Mouse (Mus musculus): ENCODE measurements around the gene Smad5. TPM values are rescaled to one million over a fixed set of nuclear protein-coding genes. Genes with fewer than 3 reads are reported as not detected.
A peak's percentile ranks its signal among the peaks of the same experiment; 100 is the strongest.

Gene Smad5
- total RNA-seq, 4 experiments from 2014 or later: 49.7 to 68.6 (median 58.2) TPM

DNA sequence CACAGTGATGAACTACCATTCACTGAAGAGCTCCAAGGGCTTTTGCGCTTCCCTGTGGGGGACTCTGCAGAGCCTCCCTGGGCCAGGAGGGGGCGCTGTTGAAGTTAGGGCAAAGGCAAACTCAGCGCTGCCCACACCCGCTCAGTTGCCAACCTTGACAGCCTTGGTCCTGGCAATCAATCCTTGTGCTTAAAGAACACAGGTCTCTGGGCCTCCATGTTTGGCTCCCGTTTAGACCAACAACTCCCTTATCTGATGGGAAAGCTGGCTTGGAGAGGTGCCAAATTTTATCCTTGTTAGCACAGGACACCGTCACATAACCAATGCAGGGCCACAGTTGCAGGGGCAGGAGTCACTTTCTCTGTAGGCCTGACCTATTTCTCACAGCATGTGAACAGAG, 53.1 kb downstream of the Smad5 start:
- no peak for DNase-seq

- no peak for DNase-seq
These were observed 54.4 kb downstream of the Smad5 start for GRCm38 (mm10) chr13:56757201-56757600.

- DNase-seq: peak; percentile 55
These were observed 55.7 kb downstream of the Smad5 start for GRCm38 (mm10) chr13:56758492-56758891.

DNA sequence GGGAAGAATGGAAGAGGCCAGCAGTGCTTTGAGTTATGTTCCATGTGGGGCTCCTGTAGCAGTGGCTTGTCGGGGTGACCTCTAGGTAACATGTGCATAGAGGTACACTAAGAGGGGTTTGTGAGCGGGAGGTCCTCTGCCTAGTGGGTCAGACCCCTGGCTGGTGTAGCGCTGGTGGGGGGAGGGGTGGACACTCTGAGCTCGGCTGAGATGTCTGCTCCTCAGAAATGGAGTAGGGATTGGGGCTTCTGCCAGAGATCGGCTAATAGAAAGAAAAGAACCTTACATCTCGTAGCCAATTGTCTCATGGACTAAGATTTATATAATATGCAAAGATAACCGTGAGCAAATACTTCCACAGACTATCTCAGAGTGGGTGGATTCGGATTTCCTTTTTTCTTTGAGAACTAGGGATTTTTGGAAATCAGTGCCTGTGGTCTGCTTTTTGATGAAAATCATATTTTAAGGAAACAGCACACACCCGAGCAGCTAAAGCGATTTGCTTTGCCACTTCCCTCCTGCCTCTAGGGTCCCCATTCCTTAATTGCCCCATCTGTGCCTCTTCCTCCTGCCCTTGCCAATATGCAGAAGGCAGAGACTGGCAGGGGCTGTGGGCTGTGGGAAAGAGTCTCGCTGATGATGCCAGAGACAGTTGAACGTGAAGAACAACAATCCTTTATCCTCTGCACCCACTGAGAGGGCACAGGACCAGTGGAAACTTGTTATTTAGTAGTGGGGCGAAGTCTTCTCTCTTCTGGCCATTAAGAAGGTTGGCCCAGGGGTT, 59.8 kb downstream of the Smad5 start:
- no peak for DNase-seq

GRCm38 (mm10) chr13:56765284-56766032, 62.6 kb downstream of the Smad5 start:
- DNase-seq: no peak

- no peak for DNase-seq
These were observed 63.4 kb downstream of the Smad5 start for GRCm38 (mm10) chr13:56766211-56766610.

DNA sequence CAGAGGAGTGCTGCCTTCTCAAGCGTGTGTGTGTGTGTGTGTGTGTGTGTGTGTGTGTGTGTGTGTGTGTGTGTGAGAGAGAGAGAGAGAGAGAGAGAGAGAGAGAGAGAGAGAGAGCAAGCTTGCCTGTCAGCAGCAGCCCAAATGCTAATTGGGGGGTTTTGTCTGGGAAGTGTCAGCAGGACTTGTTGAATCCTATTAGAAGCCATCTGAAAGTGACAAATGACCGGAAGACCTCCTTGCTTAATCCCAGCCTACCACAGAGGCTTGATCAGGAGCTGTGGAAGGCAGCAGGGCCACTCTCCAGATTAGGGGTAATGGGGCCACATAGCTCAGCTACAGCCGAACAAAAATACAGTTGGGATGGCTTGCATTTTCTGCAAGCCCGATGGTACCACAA, 66.6 kb downstream of the Smad5 start:
- no peak for DNase-seq

GRCm38 (mm10) chr13:56770136-56770578, 67.3 kb downstream of the Smad5 start:
- DNase-seq: no peak

DNA sequence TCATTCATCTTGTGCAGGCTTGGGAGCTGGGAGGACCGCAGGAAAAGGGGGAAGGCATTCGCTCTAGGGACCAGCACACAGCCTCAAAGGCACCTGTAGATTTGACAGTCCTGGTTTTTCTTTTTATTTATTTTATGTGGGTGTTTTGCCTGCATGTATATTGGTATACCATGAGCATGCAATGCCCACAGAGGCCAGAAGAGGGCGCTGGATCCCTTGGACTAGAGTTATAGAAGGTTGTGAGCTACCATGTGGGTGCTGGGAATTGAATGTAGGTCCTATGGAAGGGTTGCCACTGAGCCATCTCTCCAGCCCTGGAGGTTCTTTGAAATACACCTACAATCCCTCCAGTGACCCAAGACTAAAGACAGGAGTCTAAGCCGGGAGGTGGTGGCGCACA, 68.0 kb downstream of the Smad5 start:
- DNase-seq: no peak

DNA sequence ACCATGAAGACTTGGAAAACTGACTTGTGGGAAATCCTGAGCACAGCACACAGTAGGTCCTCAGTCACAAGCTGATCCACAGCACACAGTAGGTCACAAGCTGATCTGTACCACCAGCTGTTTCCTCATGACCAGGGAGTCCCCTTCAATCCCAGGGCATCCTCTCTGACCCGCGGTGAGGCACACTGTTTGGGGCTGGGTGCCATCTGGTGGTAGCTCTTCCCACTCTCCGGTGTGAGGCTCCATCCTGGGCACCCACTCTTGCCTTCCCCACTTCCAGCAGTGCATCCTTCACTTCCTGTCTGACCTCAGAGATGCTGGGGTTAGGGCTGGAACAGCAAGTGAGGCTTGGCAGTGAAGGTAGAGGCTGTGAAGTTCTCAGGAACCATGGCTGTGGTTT, 69.8 kb downstream of the Smad5 start:
- no peak for DNase-seq

DNA sequence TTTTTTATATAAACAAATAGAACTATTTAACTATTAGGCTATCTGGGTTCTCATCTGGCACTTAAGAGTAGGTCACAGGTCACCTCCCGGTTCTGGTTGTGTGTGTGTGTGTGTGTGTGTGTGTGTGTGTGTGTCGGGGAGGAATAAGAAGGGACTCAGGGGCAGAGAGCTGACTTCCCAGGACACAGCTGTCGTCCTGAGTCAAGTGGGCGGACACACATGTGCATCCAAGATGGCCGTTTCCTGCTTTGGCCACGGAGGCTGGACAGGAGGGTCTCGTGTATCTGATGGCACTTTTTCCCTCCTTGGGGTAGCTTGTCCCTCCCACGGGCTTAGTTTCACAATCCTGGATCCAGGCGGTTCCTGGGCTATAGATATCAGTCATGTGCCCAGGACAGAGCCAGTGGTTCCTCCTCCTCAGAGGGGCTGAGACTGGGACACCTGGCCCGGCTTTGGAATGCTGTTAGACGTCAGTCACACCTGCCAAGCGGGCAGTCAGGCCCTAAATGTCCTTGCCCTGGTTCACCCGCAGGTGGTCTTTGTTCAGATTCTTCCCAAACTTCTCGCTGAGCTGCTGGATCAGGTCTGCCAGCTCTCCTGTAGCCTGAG, 70.6 kb downstream of the Smad5 start:
- no peak for DNase-seq

GRCm38 (mm10) chr13:56774304-56774703, 71.5 kb downstream of the Smad5 start:
- no peak for DNase-seq

DNA sequence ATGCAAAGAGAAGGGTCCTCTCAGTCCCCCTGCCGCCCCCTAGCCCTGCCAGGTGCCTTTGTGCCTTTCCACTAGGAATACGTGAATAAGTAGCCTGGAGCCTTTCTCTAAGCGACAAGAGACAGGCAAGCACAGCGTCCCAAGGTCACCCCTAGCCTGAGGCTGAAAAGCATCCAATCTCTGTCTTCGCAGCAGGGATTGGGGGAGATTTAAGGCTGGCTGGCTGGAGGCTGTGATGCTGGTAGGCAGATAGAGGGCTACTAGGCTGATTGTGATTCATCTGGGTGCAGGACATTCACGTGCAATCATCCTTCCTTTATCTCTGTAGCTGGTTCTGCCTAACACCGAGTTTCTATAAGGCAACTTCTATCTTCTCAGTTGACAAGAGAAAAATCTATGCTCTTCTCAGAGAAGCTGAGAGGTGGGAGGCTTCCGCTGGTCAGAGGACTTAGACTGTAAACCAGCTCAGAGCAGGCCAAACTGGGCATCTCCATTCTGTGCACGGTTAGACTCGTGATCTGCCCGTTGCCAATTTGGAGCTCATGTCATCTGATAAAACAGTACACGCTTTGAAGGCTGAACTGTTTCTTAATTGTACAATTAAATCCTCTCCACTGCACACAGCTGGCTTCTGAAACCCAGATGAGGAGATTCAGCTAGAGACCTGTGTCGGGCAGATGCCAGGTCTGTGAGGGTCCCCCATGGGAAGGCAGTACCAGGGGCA, 78.1 kb downstream of the Smad5 start:
- no peak for DNase-seq

DNA sequence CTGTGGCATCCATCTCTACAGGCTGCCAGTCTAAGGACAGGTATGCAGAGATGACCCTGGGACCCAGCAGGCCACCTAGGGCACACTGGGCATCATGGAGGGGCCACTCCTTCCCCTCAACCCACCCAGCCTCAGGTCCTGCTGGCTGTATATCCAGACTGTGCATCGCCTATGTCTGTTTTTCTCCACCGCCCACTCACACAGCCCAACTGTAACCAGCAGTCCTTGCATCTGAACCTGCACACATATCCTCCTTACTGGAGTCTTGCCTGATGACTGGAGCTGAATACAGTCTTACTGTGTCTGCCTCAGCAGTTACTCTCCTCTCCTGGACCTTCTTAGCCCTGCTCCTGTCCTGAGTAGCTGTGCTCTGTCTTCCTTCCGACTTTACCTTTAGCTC, 78.9 kb downstream of the Smad5 start:
- DNase-seq: no peak

DNA sequence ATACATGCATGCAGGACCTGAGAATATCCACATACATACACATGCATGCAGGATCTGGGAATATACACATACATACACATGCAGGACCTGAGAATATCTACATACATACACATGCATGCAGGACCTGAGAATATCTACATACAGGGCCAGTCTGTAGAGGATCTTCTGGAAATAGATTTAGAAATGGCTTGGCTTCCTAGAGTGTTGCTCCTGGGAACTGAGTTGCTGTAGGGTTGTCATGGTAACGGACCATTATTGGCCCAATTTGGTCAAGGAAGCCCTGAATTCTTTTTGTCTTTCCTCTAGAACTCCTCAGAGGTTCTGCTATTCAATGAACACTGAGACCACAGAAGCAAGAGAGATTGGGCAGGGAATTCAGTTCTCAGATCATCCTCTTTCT, 79.8 kb downstream of the Smad5 start:
- DNase-seq: no peak

DNA sequence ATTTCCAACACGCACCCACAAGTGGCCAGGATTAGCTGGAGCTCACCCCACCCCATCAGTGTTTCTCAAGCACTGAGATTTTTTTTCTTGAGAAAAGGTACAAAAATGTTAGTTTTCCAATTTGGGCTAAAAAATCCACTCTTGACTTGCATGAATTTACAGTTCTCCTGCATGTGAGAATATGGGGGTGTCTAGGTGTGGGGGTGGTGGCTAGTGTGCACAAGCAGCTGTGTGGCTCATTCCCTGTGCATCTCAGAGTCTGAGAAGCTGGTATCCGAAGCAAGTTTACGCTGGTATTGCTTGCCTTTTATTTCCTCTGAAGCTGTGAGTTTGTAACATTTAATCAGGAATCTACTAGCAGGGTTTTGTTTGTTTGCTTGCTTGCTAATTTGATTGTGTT, 87.9 kb downstream of the Smad5 start:
- no peak for DNase-seq

Other genes with a start within 250 kb of the Smad5 start
- gene Il9, start 220.8 kb upstream of the Smad5 start, total RNA-seq (2022): not detected
- 1 to 10 TPM; 5.8 to 7.5 (median 6.2) TPM for gene Fbxl21, start 180.5 kb upstream of the Smad5 start, total RNA-seq (2022)
- not detected for gene Lect2, start 154.5 kb upstream of the Smad5 start, total RNA-seq (2022)
- gene Tgfbi, start 93.5 kb upstream of the Smad5 start, total RNA-seq (2022): 100 to 1,000 TPM in 2 of 4 experiments, 10 to 100 TPM in 2; 35.2 to 174 (median 104) TPM
- gene Gm45623, start 50.8 kb downstream of the Smad5 start, total RNA-seq (2022): not detected
- gene Trpc7, start 193.0 kb downstream of the Smad5 start, total RNA-seq (2022): under 1 TPM; 0.29 to 0.45 (median 0.37) TPM